Mouse (Mus musculus) cerebellum, adult 11 months (tissue): ENCODE data around the gene Corin.

Experiments
- DNase-seq: peaks from one replicate; pipeline ENCODE4 v3.0.0; 2022

Gene Corin

DNA sequence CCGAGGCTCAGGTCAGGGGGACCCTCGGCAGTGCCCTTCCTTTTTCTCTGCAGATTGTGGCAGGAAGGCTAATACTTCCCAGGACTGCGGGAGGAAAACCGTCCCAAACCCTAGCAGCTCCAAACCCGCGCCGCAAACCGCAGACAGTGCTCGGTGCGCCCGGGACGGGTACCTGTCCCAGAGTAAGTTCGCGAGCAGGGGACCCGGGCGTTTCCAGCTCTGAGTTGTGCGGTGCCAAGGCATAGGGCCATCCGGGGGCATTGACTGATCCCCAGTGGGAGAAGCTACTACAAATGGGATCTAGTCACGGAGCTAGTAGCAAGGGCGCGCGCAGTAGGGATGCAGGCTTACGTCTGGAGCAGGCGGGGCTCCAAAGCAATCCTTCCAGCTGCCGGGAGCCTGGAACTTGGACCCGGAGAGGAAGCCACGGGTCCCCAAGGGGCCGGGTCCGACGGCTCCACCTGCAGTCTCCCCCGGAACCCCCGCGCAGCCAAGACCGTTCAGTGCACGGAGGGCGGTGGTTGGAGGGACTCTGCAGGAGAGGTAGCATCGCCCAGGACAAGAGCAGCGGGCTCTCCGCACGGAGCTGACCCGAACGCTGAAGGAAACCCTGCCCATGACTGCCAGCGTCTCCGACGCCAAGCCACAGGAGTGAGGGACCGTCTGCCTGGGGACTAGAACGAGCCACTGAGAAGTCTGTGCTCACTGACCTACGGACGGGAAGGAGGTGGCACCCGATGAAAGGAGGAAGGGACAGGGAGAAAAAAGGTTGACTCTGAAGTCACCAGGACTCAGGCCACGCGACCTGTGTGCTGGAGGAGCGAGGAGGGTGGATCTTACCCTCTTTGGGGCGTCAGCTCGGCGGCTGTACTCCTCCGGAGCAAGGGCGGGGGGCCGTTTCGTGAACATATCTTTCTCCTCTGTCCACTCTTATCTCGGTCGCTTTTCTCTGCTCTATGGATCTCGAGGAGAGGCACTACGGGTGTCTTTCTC is at the start of gene Corin:
Gene Corin, minus strand, starts transcription at position 943 of the 993 bp plus-strand sequence.
- DNase-seq: no peak

DNA sequence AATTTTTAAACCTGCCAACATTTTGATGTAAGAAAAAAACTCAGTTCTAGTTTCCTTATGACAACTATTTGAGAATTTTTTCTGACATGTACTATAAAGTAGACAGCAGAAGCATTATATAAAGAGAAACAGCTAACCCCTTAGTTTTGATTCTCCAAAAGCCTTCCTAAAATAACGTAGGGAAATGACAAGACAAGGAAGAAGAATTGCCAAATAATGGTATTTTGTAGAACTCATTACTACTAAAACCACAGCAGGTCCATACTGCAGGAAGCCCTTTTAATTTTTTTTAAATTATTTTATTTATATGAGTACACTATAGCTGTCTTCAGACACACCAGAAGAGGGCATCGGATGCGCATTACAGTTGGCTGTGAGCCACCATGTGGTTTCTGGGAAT is 46.9 kb upstream of the Corin start:
- DNase-seq: no peak

GRCm38 (mm10) chr5:72528896-72529295 is 24.6 kb upstream of the Corin start:
- no peak for DNase-seq

DNA sequence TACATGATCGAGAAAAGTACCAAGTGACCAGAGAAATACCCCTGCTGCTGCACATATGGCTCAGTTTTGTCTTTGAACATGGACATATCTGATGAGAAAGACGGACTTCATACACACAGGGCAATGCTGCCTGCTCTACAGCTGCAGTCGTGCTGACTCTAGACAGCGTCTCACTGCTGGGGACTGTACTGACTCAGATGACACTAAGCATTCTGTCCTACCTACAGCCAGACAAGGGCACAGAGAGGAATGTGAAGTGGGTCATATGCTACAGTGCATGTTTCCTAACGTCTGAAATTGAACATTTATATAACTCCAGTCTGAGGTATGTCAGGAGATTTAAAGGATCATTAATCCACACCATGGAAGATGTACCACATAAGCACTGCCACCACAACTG is 9.5 kb upstream of the Corin start:
- DNase-seq: no peak

DNA sequence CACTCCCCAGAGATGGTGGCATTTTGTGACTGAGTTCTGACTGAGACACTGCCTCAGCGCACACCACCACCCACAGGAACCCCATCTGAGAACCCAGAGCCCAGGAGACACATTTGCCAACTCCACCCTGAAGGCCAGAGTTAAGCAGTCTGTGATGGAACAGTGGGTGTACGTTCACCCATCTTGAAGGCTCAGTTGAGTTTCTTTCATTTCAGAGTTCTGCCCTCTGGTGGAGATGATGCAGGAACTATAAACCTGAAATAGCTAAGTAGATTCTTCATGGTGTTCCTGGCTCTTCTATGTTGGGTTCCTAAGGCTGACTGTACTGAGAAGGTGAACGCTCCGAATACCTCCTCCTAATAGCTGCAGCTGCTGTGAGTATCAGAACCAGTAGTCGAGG is 1.5 kb upstream of the Corin start:
- no peak for DNase-seq

DNA sequence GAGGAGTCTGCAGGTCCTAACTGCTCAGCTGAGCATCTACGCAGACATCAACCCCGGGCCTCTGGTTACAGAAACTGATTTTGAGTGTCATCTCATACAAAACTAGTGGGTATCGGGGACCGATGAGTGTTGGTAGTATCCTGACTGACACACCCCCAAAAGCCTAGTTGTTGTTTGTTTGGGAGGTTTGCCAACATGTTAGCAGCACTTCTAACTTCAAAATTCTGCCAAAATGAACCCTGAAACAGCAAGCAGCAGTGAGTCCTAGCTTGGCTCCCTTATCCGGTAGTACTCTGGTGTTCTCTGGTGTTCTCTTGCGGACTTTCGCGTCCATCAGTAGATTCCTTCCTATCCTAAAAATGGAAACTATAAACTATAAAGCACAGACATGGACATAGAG is 1.5 kb downstream of the Corin start:
- no peak for DNase-seq

GRCm38 (mm10) chr5:72501763-72502162 is 2.5 kb downstream of the Corin start:
- DNase-seq: no peak

- no peak for DNase-seq
Observed at GRCm38 (mm10) chr5:72498271-72498670, 6.0 kb downstream of the Corin start.

DNA sequence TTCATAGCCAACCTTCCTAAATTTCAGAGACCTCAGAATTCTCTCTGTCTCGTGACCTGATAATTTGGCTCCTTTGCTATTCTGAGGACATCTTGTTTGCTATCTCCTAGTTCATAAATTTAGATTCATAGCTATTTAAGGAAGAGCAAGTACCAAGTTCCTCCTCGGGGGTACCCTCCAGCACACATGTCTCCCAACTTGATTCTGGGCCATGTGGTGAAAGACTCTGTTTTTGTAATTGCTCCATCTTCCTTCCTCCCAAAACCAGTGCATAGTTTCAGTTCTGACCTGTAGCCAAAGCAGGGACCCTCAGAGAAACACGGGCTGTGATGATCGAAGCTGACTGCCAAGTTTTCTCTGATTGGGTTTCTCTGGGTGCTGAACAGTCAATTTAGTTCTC is 7.5 kb downstream of the Corin start:
- DNase-seq: no peak

DNA sequence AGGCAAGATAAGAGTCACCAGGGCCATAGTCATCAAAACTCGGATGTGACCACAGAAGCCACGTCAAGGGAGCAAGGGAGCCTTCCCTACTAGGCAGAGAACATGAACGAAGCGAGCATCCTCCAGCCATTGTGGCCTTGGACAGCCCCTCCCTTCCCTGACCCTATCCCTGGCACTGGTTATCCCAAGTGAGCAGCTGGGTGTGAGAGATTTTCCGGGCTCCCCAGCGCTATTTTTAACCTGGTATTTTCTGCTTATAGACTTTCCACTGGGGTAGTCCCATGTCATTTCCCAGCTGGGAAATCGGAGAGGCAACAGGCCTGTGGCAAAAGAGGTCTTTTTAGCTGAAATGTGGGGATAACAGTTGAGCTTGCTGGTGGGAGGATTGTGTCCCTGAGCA is 10.4 kb downstream of the Corin start:
- DNase-seq: no peak

DNA sequence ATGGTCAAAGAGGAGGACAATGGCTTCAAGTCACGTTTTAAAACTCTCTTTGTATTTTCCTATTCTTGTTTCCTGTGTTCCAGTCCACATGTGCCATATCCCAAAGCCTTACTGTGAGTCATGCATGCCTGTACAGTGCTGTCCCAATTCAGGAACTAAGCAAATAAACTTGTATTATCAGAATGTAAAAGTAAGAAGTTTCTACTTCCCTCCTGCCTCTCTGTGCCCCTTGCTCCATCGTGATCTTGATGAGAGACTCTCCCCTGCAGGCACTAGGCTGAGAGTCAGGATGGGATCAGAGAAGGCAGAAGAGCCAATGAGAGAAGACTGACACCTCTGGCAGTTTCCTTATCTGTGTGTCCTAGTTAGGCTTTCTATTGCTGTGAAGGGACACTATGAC is 13.0 kb downstream of the Corin start:
- no peak for DNase-seq

DNA sequence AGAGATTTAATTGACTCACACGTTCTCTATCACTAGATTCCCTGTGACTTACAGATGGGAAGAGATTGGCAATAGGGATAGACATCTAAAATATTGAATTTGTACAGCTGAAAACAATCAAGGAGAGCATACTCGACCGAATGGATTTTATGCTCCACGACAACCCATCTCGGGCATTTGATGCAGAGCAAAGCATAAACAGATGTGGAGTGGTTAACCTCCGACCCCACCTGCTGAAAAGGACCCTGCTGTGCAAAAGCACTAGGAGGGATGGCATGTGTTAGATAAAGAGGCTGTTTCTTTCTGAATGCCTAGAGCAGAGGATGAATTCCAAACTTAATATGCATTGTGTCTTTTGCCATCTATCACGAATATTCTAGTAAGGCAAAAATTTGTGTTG is 23.8 kb downstream of the Corin start:
- DNase-seq: no peak

GRCm38 (mm10) chr5:72472317-72473009 is 31.8 kb downstream of the Corin start:
- no peak for DNase-seq

GRCm38 (mm10) chr5:72471746-72472145 is 32.5 kb downstream of the Corin start:
- no peak for DNase-seq

- DNase-seq: no peak
Observed at GRCm38 (mm10) chr5:72464932-72465331, 39.3 kb downstream of the Corin start.

- DNase-seq: no peak
Observed at GRCm38 (mm10) chr5:72459374-72460112, 44.7 kb downstream of the Corin start.

- peak; percentile 19 for DNase-seq
Observed at GRCm38 (mm10) chr5:72453690-72454089, 50.6 kb downstream of the Corin start.

DNA sequence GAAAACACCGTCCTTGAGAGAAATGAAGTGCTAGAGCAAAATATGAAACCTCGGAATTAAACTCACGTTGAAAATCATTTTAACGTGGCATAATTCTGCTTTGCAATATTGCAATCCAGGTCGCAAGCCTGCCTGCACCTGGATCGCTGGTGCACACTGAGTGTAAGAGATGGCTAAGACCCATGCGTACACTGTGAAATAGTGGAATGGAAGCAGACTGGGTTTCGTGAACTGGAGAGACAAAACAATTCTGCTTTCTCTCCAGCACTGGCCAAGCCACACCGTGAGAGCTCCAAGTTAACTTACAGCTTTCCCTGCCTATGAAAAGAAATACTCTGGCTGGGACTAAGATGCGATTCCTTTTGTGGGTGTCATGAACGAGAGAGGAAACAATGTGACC is 51.1 kb downstream of the Corin start:
- no peak for DNase-seq

GRCm38 (mm10) chr5:72452750-72453149 is 51.5 kb downstream of the Corin start:
- no peak for DNase-seq

- DNase-seq: no peak
Observed at GRCm38 (mm10) chr5:72448846-72449245, 55.4 kb downstream of the Corin start.

GRCm38 (mm10) chr5:72446104-72446503 is 58.2 kb downstream of the Corin start:
- no peak for DNase-seq

GRCm38 (mm10) chr5:72443946-72444345 is 60.3 kb downstream of the Corin start:
- no peak for DNase-seq

DNA sequence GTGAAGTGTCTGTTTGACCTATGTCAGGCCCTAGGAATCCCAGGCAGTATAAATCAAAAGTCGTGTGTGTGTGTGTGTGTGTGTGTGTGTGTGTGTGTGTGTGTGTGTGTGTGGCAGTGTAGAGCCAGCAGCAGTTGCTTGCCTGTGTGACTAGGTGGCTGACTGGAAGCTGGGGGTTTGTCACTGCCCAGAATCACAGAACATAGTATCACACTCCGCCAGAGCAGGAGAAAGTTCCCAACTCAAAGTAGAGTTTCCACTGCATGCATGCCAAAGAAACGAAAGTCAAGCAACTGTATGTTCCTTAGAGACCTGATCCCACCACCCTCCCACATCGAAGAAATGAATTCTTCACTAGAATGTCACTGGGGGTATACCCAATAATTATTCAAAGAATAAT is 61.3 kb downstream of the Corin start:
- DNase-seq: no peak
